In the genomic region with DNA sequence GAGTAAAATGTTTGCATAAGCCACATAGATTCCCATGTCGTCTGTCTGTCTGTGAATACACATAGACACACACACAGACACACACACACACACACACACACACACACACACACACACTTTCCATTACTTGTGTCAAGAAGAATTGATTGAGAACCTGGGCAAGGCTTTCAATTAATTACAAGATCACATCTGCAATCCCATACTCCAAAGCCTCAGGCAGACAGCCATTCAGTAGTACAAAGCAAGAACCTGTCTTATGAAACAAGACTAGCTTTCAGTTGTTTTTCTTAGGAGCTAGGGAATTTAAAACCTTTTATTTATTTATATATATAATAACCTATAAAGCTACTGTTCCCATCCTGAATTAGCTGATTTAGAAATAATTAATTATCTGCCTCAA, we compare ENCODE assay signal across 23 mouse cellular contexts.
"Had no signal": no experiment of that assay in that cellular context is flagged by ENCODE, and none has a peak within 500 bp of the region (broad histone marks: within the 10 kb centered on the region; RNA-seq: fewer than 3 reads in every experiment).

No protein-coding gene starts in this region.

- H3K27ac ChIP-seq: heart, embryonic 10.5 days; hindbrain, embryonic 12.5 days; kidney, embryonic 15.5 days; kidney, postnatal 0 days; limb, embryonic 13.5 days; limb, embryonic 15.5 days; liver, embryonic 12.5 days; liver, embryonic 14.5 days had no signal

- H3K9ac ChIP-seq: heart, embryonic 12.5 days; hindbrain, embryonic 12.5 days; kidney, embryonic 15.5 days; limb, embryonic 13.5 days; limb, embryonic 15.5 days; liver, embryonic 12.5 days; liver, embryonic 14.5 days had no signal

- H3K27me3 ChIP-seq: heart, embryonic 12.5 days; hindbrain, embryonic 12.5 days; kidney, embryonic 15.5 days; limb, embryonic 13.5 days; limb, embryonic 15.5 days; liver, embryonic 12.5 days had no signal

- H3K36me3 ChIP-seq: heart, embryonic 10.5 days; heart, embryonic 12.5 days; hindbrain, embryonic 12.5 days; kidney, embryonic 15.5 days; limb, embryonic 13.5 days; limb, embryonic 15.5 days; liver, embryonic 12.5 days had no signal

- H3K4me1 ChIP-seq: heart, embryonic 10.5 days; heart, embryonic 12.5 days; hindbrain, embryonic 12.5 days; kidney, embryonic 15.5 days; limb, embryonic 13.5 days; limb, embryonic 15.5 days; liver, embryonic 12.5 days had no signal

- DNase-seq: gastrocnemius, postnatal 14 days; gastrocnemius, postnatal 36 days; heart, adult 18-20 months; heart, postnatal 10 days; kidney, adult 11 months; kidney, adult 2 months; kidney, adult 9 months; kidney, postnatal 14 days; kidney, postnatal 36 days; layer of hippocampus, adult 9-11 months; layer of hippocampus, postnatal 36 days; left cerebral cortex, postnatal 4 days had no signal

- H3K4me2 ChIP-seq: heart, embryonic 12.5 days; hindbrain, embryonic 12.5 days; kidney, embryonic 15.5 days; limb, embryonic 13.5 days; limb, embryonic 15.5 days; liver, embryonic 12.5 days had no signal

- ATAC-seq: hindbrain, embryonic 16.5 days; intestine, embryonic 16.5 days; liver, embryonic 12.5 days had no signal

- H3K4me3 ChIP-seq: heart, embryonic 10.5 days; heart, embryonic 12.5 days; hindbrain, embryonic 12.5 days; kidney, embryonic 15.5 days; limb, embryonic 13.5 days; limb, embryonic 15.5 days; liver, embryonic 12.5 days had no signal

- H3K9me3 ChIP-seq: heart, embryonic 10.5 days; heart, embryonic 12.5 days; hindbrain, embryonic 12.5 days; kidney, embryonic 15.5 days; limb, embryonic 15.5 days; liver, embryonic 12.5 days had no signal
